Mouse (Mus musculus): ENCODE measurements around the gene Lgr6.
A peak's percentile ranks its signal among the peaks of the same experiment; 100 is the strongest.
"Not testable (repeated sequence)": the region's sequence is repeated elsewhere in the genome, so short reads cannot be mapped to it uniquely, and the experiment has no call there.

Gene Lgr6

DNA sequence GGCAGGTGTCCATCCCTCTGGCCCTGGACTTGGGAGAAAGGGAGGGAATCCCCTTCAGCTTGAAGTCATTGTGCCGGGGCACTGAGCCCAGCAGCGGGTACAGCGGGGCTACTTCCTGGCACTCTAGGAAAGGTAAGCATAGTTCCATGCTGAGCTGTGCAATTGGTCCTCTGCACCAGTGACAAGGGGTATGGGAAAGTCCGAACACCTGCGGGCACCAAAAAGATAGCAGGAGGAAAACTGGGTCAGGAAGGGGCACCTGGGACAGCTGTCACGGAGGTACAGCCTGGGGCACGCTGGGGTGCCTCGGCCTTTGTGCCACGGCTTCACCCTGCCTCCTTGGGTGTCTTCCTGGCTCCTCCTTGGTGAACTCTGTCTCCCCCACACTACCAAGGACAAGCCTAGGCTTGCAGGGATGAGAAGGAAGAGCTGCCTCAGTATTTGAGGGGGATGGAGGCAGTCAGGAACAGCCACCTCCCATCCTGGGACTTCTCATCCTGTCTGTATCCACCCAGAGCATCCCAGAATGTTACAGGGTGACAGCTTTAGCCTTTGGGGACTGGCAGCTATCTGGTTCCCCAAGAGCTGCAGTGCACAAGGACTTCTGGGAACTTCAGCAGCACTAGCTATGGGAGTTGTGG, 24.6 kb upstream of the Lgr6 start:
- DNase-seq (ENCODE audit: extremely low read depth, low read depth, low spot score) = no peak

DNA sequence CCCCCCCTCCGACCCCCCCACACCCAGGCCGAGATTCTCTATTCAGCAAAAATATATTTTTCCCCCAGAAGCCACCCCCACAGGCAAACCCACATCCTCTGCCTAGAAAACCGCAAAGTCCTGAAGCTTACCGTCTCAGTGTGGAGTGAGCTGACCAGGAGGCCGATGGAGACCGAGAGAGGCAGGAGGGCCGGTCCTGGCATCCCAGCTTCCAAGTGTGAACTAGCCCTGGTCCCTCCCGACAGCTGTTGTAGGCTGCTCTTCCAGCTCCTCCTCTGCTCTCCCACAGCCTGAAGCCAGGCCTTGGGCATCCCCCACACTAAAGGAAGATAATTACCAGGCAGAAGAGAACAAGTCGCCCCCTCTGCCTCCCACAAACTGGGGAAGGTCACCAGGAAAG, 23.9 kb upstream of the Lgr6 start:
- no peak for DNase-seq (ENCODE audit: extremely low read depth, low read depth, low spot score)

DNA sequence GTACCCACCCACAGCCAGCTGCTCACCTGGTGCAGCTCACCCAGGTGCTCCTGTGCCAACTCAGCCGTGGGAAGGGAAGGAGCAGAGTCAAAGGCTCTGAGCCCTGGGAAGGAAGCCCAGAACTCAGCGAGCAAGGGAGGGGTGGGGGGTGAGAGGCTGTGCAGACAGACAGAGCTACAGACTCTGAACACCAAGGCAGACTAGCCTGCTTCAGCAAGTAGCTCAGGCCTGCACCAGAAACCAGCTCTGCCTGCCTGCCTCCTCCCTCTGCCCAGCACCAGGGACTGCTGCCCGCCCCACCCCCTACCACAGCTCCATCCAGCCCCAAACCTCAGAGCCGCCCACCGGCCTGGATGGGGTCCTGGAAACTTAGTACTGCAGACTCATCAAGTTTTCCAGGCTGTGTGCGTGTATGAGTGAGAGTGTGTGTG, 22.9 kb upstream of the Lgr6 start:
- DNase-seq (ENCODE audit: extremely low read depth, low read depth, low spot score) = no peak

DNA sequence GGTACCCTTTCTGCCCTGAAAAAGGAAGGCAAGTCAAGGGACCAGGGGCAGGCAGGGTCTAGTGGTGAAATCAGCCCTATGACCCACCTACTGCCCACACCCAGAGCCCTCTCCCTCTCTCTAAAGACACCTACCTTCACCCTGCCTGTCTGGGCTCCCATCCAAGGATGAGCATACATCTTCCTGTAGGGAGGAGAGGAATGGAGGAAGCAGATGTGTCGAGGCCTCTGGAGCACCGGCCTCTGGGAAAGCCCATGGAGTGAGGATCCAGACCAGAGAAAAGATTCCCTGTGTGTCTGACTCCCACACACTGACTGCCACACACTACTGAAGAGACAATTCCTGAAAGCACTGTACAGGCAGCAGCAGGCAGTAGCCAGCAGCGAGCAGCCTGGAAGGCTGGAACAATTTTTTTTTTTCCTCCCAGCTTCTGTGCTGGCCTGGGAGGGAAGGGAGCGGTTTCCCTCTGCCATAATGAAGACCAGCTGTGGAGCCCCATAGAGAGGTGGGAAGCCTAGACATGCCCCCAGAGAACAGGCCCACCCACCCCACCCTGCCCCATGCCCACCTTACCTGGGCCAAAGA, 21.5 kb upstream of the Lgr6 start:
- DNase-seq (ENCODE audit: extremely low read depth, low read depth, low spot score) = no peak

DNA sequence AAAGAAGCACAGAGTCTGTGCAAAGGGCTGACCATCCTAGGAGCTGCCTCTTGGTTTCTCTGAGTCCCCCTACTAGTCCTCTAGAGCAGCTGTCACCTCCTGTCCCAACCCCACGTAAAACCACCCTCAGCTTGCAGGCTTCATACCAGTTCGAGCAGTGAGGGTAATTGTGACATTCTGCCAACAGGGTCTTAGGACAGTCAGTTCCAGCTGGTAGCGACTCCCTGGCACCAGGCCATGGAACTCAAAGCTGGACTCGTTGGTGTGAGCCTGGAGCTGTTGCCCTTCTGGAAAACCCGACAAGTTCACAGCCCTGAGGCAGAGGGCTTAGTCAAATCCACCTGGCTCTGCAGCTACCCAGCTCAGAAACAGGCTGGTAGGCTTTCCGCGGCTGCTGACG, 20.9 kb upstream of the Lgr6 start:
- peak; percentile 36 for DNase-seq (ENCODE audit: extremely low read depth, low read depth, low spot score)

DNA sequence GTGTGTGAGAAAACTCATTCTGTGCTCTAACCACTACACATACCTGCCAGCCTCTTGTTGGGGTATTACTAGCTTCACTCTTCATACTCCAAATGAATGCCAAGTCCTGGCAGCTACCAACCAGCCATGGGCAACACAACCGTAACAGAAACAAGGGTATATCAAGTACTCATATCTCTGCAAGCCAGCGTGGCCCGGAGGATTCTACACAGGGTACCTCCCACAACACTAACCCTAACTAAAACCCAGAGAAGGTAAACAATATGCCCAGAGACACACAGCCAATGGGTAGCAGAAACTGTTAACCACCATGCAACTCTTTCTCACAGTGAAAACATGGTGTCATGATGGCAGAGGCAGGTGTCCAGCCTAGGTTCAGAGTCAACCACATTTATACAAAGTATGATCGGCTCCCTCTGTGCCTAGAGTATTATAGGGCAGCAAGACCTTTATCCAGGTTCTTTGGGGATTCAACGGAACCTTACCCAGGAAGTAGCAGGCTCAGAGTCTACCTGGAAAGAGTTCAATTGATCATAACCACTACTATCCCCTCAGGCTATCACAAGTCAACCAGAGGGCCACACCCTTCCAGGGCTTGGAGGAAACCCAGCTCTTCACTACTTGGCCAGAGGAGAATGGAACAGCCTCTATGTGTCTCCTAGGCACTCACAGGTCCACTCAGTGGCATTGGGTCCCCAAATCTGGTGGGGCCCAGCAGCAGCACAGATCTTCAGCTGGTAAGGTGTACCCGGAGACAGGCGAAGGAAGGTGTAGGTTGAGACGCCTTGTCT, 19.7 kb upstream of the Lgr6 start:
- DNase-seq (ENCODE audit: extremely low read depth, low read depth, low spot score) = no peak

DNA sequence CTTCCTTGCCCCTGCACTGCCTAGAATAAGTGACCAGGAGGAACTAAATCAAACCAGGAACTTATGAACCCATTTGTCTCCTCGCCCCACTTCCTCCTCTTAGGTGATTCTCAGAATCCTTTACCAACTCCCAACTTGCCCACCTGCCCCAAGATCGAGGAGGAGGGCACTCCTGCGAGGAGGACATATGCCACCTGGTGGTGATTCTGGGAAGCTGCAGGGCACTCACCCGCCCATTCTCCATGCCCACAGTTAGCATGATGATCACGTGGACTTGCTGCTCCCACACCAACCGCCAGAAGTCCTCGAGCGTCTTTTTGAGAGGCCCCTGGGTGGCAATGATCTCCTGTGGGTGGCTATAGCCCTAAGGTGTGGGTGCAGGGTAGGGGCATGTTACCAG, 7.6 kb upstream of the Lgr6 start:
- DNase-seq (ENCODE audit: extremely low read depth, low read depth, low spot score) = no peak

DNA sequence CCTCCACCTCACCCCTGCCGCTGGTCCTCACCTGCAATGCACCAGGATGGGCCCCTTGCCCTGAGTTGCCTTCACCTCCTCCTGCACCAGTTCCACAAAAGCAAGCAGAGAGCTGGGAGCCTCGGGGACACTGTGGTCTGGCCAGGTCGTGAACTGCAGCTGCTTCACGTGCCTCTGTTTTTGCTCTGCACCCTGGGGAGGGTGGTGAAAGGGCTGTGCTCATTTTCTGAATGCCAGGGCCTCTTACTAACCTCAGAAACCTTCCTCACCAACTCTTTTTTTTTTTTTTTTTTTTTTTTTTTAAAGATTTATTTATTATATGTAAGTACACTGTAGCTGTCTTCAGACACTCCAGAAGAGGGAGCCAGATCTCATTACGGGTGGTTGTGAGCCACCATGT, 6.2 kb upstream of the Lgr6 start:
- not testable (repeated sequence) for DNase-seq (ENCODE audit: extremely low read depth, low read depth, low spot score)

DNA sequence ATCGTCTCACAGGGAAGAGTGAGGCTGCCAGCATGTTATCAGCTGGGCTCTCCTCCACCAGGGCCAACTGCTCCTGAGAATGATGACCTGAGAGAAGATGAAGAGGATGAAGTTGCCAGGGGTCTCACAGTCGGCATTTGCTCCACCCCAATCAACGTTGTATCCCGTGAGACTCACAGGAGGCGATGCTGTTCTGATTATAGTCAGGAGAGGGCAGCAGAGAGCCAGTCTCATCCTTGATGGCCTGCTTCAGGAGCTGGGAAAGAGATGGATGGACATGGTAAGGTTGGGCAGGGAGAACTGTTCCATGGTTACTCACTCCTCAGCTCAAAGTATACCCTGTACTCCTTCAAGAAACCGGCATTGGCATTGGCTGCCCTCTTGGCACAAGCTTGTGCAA, 5.0 kb upstream of the Lgr6 start:
- DNase-seq (ENCODE audit: extremely low read depth, low read depth, low spot score) = no peak

DNA sequence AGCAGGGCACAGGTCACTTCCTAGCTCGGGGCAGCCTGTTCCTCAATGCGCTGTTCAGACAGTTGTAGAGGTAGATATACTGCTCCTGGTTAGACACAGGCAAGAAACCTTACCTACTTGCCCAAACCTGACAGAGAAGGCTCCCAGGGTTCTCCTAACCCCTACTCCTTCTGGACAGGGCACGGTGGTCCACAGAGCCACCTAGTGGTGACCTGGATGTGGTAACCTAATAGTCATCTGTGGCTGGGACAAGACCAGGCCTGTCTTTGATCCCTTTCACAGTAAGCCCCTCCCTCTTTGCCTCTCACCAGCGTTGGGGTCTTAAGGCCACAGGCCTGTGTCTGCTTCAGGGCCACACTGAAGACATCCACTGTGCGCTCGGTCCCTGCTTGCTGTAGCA, 3.5 kb upstream of the Lgr6 start:
- DNase-seq (ENCODE audit: extremely low read depth, low read depth, low spot score) = no peak

DNA sequence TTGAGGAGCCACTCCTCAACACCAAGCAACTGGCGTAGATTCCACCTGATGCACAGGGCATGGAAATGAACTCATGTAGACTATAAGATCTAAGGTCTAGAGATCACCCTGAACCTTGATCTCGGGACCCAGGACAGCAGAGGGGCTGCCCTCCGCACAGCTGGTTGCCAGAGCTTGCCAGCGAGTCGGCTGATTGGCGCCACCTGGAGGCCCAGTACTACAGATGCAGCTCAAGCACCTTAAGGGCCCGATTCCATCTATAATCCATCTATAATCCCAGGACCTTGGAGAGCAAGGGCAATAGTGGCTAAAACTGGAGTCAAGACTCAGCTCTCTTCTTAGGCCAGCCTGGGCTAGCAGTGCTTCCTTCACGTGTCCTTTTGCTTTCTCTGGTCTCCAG, 875 bp upstream of the Lgr6 start:
- no peak for DNase-seq (ENCODE audit: extremely low read depth, low read depth, low spot score)

DNA sequence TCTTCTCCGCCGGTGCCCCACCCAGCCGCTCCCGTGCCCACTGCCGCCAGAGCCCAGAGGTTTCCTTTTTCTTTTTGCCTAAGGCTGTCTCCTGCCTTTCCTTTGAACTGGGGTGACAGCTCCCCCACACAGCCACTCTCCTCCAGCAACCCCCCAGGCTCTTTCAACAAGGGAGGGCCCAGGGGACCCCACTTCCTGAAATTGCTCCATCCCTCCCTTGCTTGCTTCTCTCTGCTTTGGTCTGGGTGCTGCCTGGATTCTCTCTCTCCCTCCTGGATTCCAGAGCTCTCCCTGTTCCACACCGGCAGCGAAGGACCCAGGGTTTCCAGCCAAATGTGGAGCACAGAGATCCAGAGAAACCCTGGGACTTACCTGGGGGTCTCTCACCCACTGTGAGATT, 4.7 kb downstream of the Lgr6 start:
- no peak for DNase-seq (ENCODE audit: extremely low read depth, low read depth, low spot score)

DNA sequence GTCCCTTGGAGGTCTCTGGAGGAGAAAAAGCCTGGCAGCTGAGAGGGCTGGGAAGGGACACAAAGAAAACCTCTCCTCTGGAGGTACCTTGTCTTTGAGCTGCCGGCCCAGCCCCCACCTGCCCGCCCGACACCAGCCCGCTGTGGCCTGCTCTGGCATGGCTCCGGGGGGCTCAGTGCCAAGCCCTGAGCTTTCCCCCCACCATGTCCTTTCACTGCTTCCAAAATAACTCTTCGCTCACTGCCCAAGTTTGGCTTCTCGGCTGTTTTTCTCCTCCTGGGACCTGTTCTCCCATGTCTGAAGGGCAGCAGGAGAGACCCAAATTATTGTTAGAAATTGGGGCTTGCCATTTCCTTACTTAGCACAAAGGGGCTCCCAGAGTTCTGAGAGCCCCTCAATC, 6.6 kb downstream of the Lgr6 start:
- DNase-seq (ENCODE audit: extremely low read depth, low read depth, low spot score) = no peak

DNA sequence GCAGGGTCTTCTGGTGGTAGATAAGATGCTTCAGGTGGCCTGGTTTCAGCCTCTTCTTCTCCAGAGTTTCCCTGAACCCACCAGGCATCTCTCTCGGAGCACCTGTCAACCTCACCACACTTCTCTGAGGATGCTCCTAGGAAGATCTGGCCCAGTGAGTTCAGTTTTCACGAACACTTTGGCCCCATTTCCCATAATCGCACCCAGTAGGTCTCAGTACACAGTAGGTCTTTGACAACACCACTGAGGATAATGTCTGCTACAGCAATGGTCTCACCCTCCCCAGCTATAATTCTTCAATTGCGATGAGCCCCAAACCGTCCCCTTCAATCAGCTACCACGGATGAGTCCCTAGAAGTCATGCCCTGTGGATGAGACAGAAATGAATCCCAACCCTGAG, 7.6 kb downstream of the Lgr6 start:
- no peak for DNase-seq (ENCODE audit: extremely low read depth, low read depth, low spot score)

DNA sequence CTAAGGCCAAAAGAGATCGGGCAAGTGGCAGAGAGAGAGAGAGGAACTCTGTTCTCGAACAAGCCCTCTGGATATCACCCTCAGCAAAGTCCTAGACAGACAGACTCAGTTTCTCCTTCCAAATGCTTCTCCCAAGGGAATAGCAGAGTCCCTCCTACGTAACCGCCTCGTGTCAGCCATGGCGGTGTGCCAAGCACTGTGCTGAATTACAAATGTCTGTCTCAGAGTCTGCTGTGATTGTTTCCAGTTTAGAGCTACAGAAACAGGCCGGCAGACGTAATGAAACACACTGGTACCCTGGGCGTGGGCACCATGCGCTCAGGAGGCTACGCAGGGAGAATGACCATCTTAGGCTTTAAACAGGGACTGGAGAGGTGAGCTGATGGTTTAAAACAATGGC, 8.8 kb downstream of the Lgr6 start:
- DNase-seq (ENCODE audit: extremely low read depth, low read depth, low spot score) = no peak

DNA sequence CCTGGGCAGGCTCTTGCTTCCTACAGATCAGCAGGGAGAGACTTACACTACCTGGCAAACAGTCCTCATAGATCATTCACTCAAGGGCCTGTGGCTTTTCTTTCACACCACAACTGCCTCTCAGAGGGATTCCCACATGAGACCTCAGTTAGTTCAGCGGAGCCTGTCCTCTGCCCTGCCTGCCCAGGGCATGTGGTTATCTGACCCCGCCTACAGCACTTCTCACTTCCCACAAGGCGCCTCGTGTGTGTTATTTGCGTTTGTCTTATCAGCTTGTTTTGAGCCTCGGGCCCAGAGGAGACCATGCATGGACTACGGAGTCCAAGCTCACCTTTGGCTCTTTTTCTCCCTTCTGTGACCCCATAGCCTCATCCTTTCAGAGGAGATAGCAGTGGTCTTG, 9.9 kb downstream of the Lgr6 start:
- no peak for DNase-seq (ENCODE audit: extremely low read depth, low read depth, low spot score)

DNA sequence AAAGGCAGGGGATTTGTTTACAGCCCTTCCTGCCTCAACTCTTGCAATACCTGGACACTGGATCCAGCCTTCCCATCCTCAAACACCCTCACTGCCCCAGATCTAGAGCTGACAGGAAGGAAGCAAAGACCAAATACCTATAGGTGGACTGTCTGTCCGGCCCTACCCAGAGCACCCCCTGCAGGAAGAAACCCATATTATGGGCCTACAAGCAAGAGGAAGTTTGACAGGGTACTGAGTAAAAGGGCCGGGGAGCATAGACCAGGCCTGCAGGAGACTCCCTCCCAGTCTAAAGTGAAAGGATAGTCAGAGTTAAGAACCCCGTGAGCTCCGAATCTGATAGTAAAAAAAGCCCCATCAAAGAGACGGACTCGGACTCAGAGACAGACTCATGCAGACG, 10.4 kb downstream of the Lgr6 start:
- DNase-seq (ENCODE audit: extremely low read depth, low read depth, low spot score) = no peak

DNA sequence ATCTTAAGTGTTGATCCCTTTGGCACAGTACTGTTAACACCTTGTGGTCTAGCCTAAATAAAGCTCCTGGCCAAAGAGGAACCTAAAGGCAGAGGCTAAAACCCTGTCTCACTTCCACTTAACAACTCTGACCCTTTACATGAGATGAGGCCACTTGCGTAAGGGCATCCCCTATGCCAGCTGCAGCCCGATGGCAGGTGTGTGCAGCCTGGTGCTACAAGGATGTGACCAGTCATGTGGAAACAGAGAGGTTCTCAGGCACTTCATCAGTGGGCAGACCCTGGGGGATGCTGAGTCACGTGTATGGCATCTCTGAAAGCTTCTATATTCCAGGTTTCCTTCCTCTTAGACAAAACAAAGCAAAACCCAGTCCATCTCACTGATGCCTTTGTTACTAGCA, 14.2 kb downstream of the Lgr6 start:
- no peak for DNase-seq (ENCODE audit: extremely low read depth, low read depth, low spot score)

DNA sequence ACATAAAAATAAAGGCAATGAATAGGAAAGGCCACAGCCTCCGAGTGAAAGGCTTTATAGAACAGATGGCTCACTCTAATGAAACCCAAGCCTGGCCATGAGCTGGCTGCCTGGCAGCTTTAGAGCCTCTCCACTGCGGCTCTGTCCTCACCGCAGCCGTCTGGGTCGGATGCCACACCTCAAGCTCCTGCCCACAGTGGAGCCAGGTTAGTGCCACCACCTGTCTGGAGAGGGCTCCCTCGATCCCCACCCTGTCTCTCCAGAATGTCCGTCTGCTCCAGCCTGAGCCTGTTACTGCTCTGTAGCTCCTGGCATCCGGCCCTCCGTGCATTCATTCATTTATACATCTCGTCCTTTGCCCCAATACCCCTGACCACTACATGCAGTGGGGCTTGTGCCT, 15.4 kb downstream of the Lgr6 start:
- DNase-seq (ENCODE audit: extremely low read depth, low read depth, low spot score) = no peak

DNA sequence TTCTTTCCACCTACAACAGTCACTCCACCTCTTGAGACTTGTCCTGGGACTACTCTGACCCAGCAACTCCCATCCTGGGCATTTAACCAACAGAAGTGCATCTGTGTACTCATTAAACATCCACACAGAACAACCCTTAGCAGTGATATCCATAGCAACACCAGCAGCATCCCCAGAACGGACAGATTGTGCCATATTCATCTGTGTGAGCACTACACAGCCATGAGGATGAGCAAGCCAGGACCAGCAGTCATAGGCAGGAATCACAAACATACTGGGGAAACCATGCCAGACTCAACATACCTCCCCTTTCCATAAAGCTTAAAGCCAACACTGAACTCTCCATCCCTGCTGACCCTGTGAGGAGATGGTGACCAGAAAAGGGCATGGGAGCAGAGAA, 17.7 kb downstream of the Lgr6 start:
- DNase-seq (ENCODE audit: extremely low read depth, low read depth, low spot score) = no peak

DNA sequence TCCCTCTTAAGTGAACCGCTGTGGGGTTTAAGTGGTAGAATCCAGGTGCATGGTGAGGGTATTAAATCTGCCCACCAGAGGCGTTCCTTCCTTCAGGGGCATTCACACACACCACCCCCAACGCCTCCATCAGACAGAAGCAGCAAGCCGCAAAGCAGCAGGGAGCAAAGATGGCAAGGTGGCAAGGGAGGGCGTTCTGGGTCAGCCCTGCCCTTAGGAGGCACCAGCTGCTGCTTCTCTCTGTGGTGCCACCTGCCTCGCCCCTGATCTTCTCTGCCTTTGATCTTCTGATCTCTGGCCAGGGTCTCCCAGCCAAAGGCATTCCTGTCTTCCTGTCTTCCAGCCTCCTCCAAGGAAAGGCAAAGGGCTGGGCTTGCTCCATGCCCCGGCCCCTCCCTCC, 19.1 kb downstream of the Lgr6 start:
- no peak for DNase-seq (ENCODE audit: extremely low read depth, low read depth, low spot score)

DNA sequence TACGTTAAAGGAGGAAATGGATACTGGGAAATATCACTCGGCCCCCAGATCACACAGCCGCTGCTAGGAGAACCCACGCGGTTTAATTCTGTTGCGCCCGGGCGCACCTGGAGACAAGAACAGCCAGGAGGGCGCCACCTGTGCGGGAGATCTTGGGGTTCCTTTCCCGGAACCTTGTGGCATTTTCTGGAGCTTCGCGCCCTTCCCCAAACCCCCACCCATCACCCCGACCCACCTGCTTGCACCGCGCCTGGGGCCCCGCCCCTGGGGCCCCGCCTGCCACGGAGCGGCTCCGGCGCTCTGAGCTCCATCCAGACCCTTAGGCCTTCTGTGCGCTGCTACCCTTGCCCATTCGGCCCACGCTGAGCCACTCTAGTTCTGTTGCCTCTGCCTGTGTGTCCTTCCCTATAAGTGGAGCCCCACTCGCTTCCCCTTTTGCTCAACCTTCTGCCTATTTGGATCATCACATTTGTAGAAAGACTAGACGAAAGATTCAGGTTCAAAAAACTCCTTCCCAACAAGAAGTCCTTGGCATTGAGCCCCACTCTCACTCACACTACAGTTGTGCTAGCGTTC, 19.7 kb downstream of the Lgr6 start:
- no peak for DNase-seq (ENCODE audit: extremely low read depth, low read depth, low spot score)
